Mouse (Mus musculus) stomach, embryonic 15.5 days (tissue): Measurements from ENCODE around the gene Plgrkt. TPM values are rescaled to one million over a fixed set of nuclear protein-coding genes. Genes with fewer than 3 reads are reported as not detected.

ENCODE experiments used
- ATAC-seq: fragments of 200-750 bp; cut with Nextera tagmentation; 2 replicates; pipeline ENCODE4 v1.8.0; 2017; ENCODE audit warnings: low read depth, moderate number of reproducible peaks, moderate TSS enrichment; ENCODE audit not compliant: insufficient read depth, low FRiP score
- H3K27ac ChIP-seq: fragments of 300-500 bp; sonication (generic); 2 replicates; pipeline ENCODE4 v1.5.1; 2015; ENCODE audit warnings: mild to moderate bottlenecking, inconsistent platforms
- H3K27me3 ChIP-seq: fragments of 300-500 bp; sonication (generic); replicated peaks from 2 replicates; pipeline ENCODE4 v1.6.1; 2015; ENCODE audit warnings: inconsistent platforms
- H3K36me3 ChIP-seq: fragments of 300-500 bp; sonication (generic); 2 replicates; pipeline ENCODE4 v1.6.1; 2015; ENCODE audit warnings: inconsistent platforms
- H3K4me1 ChIP-seq: fragments of 300-500 bp; sonication (generic); 2 replicates; pipeline ENCODE4 v1.6.1; 2015; ENCODE audit warnings: inconsistent platforms
- H3K4me2 ChIP-seq: fragments of 300-500 bp; sonication (generic); 2 replicates; pipeline ENCODE4 v1.6.1; 2015; ENCODE audit warnings: mild to moderate bottlenecking, inconsistent platforms
- H3K4me3 ChIP-seq: fragments of 300-500 bp; sonication (generic); replicated peaks from 2 replicates; pipeline ENCODE4 v1.5.1; 2015; ENCODE audit warnings: inconsistent platforms
- H3K9ac ChIP-seq: fragments of 300-500 bp; sonication (generic); 2 replicates; pipeline ENCODE4 v1.6.1; 2015; ENCODE audit warnings: inconsistent platforms
- H3K9me3 ChIP-seq: fragments of 300-500 bp; sonication (generic); 2 replicates; pipeline ENCODE4 v1.6.1; 2016; ENCODE audit warnings: inconsistent platforms
- WGBS: fragments of 180-500 bp; shearing (Covaris S2); methylation state at CpG from one replicate; pipeline ENCODE4 v1.1.7; 2015; 5-methylcytosine and 5-hydroxymethylcytosine counted together
- polyA plus RNA-seq: library from polyadenylated mRNA; unstranded; fragments of >200 nt; fragmentation: Nextera tagmentation; extraction: Ambion mirVana; gene quantifications from 2 replicates; pipeline ENCODE4 v1.2.1, GENCODE M21; 2015

The Plgrkt gene
- polyA plus RNA-seq, 1 experiment from 2014 or later: 81.9 TPM

DNA sequence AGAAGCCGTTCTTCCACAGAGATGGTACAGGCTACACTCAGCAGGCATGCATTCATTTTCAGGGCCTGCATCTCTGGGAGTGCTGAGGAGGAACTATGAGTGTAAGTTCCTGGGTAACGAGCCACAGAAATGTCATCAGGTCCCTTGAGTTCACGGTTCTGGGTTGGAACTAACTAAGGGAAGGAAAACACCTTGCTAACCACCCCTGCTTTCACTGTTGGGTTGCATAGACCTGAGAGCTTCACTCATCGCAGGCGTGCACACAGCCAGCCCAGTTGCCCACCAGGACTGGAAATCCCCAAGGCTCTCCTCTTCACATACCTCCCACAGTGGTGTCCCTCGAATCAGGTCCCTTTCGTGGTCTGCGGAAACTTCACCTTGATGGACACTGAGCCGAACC is 7.8 kb upstream of the Plgrkt start:
- H3K4me3 ChIP-seq: no peak overlapping the region
- H3K9ac ChIP-seq: no peak overlapping the region
- no peak overlapping the region for H3K4me2 ChIP-seq
- no peaks in the 10 kb centered on the region for H3K4me1 ChIP-seq
- H3K9me3 ChIP-seq: no peaks in the 10 kb centered on the region
- H3K36me3 ChIP-seq: no peaks in the 10 kb centered on the region
- no peak overlapping the region for H3K27ac ChIP-seq
- H3K27me3 ChIP-seq: no peaks in the 10 kb centered on the region
- 85% methylated on average over 9 of the region's 9 CpGs for WGBS
- ATAC-seq: no peak

DNA sequence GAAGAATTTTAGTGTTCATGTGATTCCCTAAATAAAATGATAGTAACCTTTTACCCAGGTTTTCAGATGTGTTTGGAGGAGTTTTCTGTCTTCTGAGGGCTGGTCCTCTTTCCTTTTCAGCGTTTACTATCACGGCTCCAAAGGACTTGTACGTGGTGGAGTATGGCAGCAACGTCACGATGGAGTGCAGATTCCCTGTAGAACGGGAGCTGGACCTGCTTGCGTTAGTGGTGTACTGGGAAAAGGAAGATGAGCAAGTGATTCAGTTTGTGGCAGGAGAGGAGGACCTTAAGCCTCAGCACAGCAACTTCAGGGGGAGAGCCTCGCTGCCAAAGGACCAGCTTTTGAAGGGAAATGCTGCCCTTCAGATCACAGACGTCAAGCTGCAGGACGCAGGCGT is 6.2 kb upstream of the Plgrkt start:
- Histone ChIP-seq H3K4me1 (no peaks in the 10 kb centered on the region), H3K27ac (no peak overlapping the region), H3K4me3 (no peak overlapping the region), H3K27me3 (no peaks in the 10 kb centered on the region), H3K36me3 (no peaks in the 10 kb centered on the region), H3K4me2 (peak overlapping the region; percentile 32; the same call in 1 of the 2 replicates), H3K9me3 (no peaks in the 10 kb centered on the region), H3K9ac (no peak overlapping the region)
- WGBS: 54% methylated on average over 11 of the region's 11 CpGs
- no peak for ATAC-seq

DNA sequence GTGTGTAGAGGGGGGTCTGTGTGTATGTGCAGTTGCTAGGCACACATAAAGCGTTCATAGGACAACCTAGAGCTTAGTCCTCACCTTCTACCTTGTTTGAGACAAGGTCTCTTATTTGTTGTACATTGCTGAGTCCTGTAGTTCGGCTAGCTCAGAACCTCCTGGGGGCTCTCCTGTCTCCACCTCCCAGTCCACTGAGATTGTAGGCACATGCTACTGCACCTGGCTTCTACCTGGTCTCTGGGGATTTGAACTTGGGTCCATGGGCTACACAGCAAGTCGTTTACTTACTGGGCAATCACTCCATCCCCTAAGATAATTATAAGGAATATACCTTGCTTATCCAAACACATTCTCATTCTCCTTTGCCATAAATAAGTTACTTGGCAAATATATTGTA is 5.4 kb upstream of the Plgrkt start:
- Histone ChIP-seq H3K27me3 (no peaks in the 10 kb centered on the region), H3K27ac (0 out of 2 replicates have a peak overlapping the region, but pooled peaks have one; percentile 48), H3K36me3 (no peaks in the 10 kb centered on the region), H3K4me1 (no peaks in the 10 kb centered on the region), H3K4me2 (peak overlapping the region; percentile 43; the same call in 1 of the 2 replicates), H3K9me3 (no peaks in the 10 kb centered on the region), H3K4me3 (no peak overlapping the region), H3K9ac (no peak overlapping the region)
- ATAC-seq: no peak
- WGBS: 84% methylated on average over 3 of the region's 3 CpGs

- H3K9ac ChIP-seq: no peak overlapping the region
- H3K4me2 ChIP-seq: peak overlapping the region; percentile 43
- H3K27me3 ChIP-seq: no peaks in the 10 kb centered on the region
- no peaks in the 10 kb centered on the region for H3K36me3 ChIP-seq
- peak overlapping the region; percentile 48; the same call in 1 of the 2 replicates for H3K27ac ChIP-seq
- WGBS: 41% methylated on average over 4 of the region's 4 CpGs
- H3K4me3 ChIP-seq: peak overlapping the region; percentile 23
- no peaks in the 10 kb centered on the region for H3K9me3 ChIP-seq
- no peak for ATAC-seq
- no peaks in the 10 kb centered on the region for H3K4me1 ChIP-seq
Observed at GRCm38 (mm10) chr19:29372138-29372537, 4.9 kb upstream of the Plgrkt start.

GRCm38 (mm10) chr19:29371284-29372081 is 4.3 kb upstream of the Plgrkt start:
- peak overlapping the region; percentile 48; the same call in 1 of the 2 replicates for H3K27ac ChIP-seq
- no peaks in the 10 kb centered on the region for H3K36me3 ChIP-seq
- H3K9ac ChIP-seq: no peak overlapping the region
- no peaks in the 10 kb centered on the region for H3K9me3 ChIP-seq
- H3K4me2 ChIP-seq: peak overlapping the region; percentile 43
- 50% methylated on average over 18 of the region's 18 CpGs for WGBS
- ATAC-seq: no peak
- H3K4me3 ChIP-seq: peak overlapping the region; percentile 23
- H3K27me3 ChIP-seq: no peaks in the 10 kb centered on the region
- no peaks in the 10 kb centered on the region for H3K4me1 ChIP-seq

DNA sequence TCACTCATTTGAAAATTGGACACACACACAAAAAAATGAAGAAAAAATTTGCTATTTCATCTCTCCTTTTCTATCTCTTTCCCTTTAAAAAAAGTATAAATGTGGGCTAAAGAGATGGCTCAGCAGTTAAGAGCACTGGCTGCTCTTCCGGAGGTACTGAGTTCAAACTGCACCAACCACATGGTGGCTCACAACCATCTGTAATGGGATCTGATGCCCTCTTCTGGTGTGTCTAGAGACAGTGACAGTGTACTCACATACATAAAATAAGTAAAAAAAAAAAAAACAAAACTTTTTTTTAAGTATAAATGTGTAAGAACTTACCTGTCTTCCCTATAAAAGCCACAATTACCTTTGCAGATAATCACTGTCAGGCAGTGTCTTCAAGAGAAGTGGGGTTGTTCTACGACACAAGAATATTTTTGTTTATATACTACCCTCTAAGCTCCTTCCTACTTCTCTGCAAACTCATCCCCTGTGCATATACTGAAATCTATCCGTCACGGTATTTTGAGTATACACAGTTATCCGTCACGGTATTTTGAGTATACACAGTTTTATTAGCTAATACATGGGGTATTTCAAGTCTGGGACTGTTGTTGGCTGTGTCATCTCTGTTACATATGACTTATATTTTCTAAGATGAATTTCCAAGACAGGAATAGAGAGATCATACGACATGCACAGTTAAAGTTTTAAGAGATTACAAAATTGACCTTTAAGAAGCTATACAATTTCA is 3.5 kb upstream of the Plgrkt start:
- Histone ChIP-seq H3K27ac (no peak overlapping the region), H3K36me3 (no peaks in the 10 kb centered on the region), H3K9me3 (no peaks in the 10 kb centered on the region), H3K27me3 (no peaks in the 10 kb centered on the region), H3K4me1 (no peaks in the 10 kb centered on the region), H3K4me2 (no peak overlapping the region), H3K4me3 (no peak overlapping the region), H3K9ac (no peak overlapping the region)
- ATAC-seq: no peak
- 76% methylated on average over 7 of the region's 7 CpGs for WGBS

- no peaks in the 10 kb centered on the region for H3K36me3 ChIP-seq
- WGBS: 68% methylated on average over 12 of the region's 12 CpGs
- H3K9ac ChIP-seq: no peak overlapping the region
- ATAC-seq: no peak
- H3K27me3 ChIP-seq: no peaks in the 10 kb centered on the region
- H3K9me3 ChIP-seq: no peaks in the 10 kb centered on the region
- no peak overlapping the region for H3K4me3 ChIP-seq
- no peak overlapping the region for H3K4me2 ChIP-seq
- no peak overlapping the region for H3K27ac ChIP-seq
- H3K4me1 ChIP-seq: no peaks in the 10 kb centered on the region
Observed at GRCm38 (mm10) chr19:29370112-29370511, 2.9 kb upstream of the Plgrkt start.

DNA sequence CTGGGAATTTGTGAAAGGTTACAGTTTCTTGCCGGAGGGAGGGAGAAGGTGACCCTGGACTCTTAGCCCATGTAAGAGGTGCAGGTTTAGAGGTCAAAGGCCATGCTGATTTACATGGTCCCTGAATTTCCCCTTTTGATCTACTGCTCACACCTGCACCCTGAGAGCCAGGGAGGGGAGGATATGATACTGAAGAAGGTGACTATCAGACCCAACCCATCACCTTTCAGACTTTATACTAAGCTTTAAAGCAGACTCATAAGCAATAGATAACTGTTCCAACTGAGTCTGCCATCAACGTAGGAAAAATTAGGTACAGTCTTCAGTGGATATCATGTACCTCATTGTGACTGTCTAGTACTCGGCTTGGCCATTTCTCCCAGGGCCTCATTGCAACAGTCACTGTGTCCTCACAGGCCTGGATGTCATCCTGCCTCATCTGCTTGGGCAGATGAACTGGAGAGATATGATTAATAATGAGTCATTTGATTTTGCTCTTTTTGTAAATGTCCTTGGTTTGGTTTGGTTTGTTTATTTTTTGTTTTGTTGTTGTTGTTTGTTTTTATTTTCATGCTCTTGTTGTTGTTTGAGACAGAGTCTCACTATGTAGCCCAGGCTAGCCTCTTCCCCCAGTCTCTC is 1.6 kb upstream of the Plgrkt start:
- Histone ChIP-seq H3K9me3 (no peaks in the 10 kb centered on the region), H3K9ac (no peak overlapping the region), H3K4me1 (no peaks in the 10 kb centered on the region), H3K36me3 (no peaks in the 10 kb centered on the region), H3K27ac (no peak overlapping the region), H3K4me2 (no peak overlapping the region), H3K27me3 (no peaks in the 10 kb centered on the region), H3K4me3 (no peak overlapping the region)
- ATAC-seq: no peak
- WGBS: 67% methylated on average over 3 of the region's 3 CpGs

- H3K36me3 ChIP-seq: no peaks in the 10 kb centered on the region
- no peak overlapping the region for H3K9ac ChIP-seq
- no peaks in the 10 kb centered on the region for H3K27me3 ChIP-seq
- no peak overlapping the region for H3K27ac ChIP-seq
- no peak overlapping the region for H3K4me3 ChIP-seq
- no peaks in the 10 kb centered on the region for H3K4me1 ChIP-seq
- H3K9me3 ChIP-seq: no peaks in the 10 kb centered on the region
- 85% methylated on average over 2 of the region's 2 CpGs for WGBS
- no peak overlapping the region for H3K4me2 ChIP-seq
- ATAC-seq: no peak
Observed at GRCm38 (mm10) chr19:29368041-29368440, 851 bp upstream of the Plgrkt start.

GRCm38 (mm10) chr19:29366226-29366968 is 793 bp downstream of the Plgrkt start:
- H3K4me1 ChIP-seq: peaks cover 5% of the 10 kb centered on the region; the same call in 1 of the 2 replicates
- H3K4me2 ChIP-seq: peak overlapping the region; percentile 69
- peak overlapping the region; percentile 57 for H3K4me3 ChIP-seq
- no peaks in the 10 kb centered on the region for H3K27me3 ChIP-seq
- no peaks in the 10 kb centered on the region for H3K9me3 ChIP-seq
- no peaks in the 10 kb centered on the region for H3K36me3 ChIP-seq
- 51% methylated on average over 20 of the region's 20 CpGs for WGBS
- no peak for ATAC-seq
- no peak overlapping the region for H3K27ac ChIP-seq
- H3K9ac ChIP-seq: peak overlapping the region; percentile 12; the same call in 1 of the 2 replicates

- Histone ChIP-seq H3K9ac (no peak overlapping the region), H3K9me3 (no peaks in the 10 kb centered on the region), H3K4me1 (peaks cover 5% of the 10 kb centered on the region; the same call in 1 of the 2 replicates), H3K27me3 (no peaks in the 10 kb centered on the region), H3K4me3 (no peak overlapping the region), H3K4me2 (no peak overlapping the region), H3K36me3 (no peaks in the 10 kb centered on the region), H3K27ac (no peak overlapping the region)
- ATAC-seq: no peak
- WGBS: 29% methylated on average over 3 of the region's 3 CpGs
Observed at GRCm38 (mm10) chr19:29365105-29365504, 2.1 kb downstream of the Plgrkt start.
